Mouse (Mus musculus) activated CD4-positive, CD25-positive, alpha-beta regulatory T cell, adult 4 months (primary cell): ENCODE measurements around the gene Ino80d. TPM values are rescaled to one million over a fixed set of nuclear protein-coding genes. Genes with fewer than 3 reads are reported as not detected.

Experiments
- ATAC-seq: one replicate; pipeline ENCODE4 v1.8.0; 2017
- polyA plus RNA-seq, 2 experiments: library from polyadenylated mRNA; unstranded; fragments of 100-300 nt; shearing (Covaris generic); gene quantifications; one replicate each; pipeline ENCODE4 v1.2.1; 2017

The Ino80d gene
- polyA plus RNA-seq, 2 experiments from 2014 or later, result 20.9 to 23.0 TPM

- ATAC-seq, result no peak
These were observed 11.6 kb downstream of the Ino80d start for GRCm38 (mm10) chr1:63102758-63103451.

- no peak for ATAC-seq
These were observed 14.3 kb downstream of the Ino80d start for GRCm38 (mm10) chr1:63100196-63100595.

- no peak for ATAC-seq
These were observed 15.6 kb downstream of the Ino80d start for GRCm38 (mm10) chr1:63098831-63099230.

- ATAC-seq, result no peak
These were observed 18.4 kb downstream of the Ino80d start for GRCm38 (mm10) chr1:63096071-63096470.

- no peak for ATAC-seq
These were observed 24.7 kb downstream of the Ino80d start for GRCm38 (mm10) chr1:63089795-63090194.

GRCm38 (mm10) chr1:63088614-63089013, 25.9 kb downstream of the Ino80d start:
- ATAC-seq, result no peak

- no peak for ATAC-seq
These were observed 34.2 kb downstream of the Ino80d start for GRCm38 (mm10) chr1:63080277-63080676.

- ATAC-seq, result no peak
These were observed 38.1 kb downstream of the Ino80d start for GRCm38 (mm10) chr1:63076383-63076782.

GRCm38 (mm10) chr1:63071379-63071778, 43.1 kb downstream of the Ino80d start:
- ATAC-seq, result no peak

GRCm38 (mm10) chr1:63058361-63058760, 56.1 kb downstream of the Ino80d start:
- ATAC-seq, result no peak

- ATAC-seq, result no peak
These were observed 56.6 kb downstream of the Ino80d start for GRCm38 (mm10) chr1:63057849-63058248.

GRCm38 (mm10) chr1:63057318-63057717, 57.1 kb downstream of the Ino80d start:
- no peak for ATAC-seq

- ATAC-seq, result no peak
These were observed 59.1 kb downstream of the Ino80d start for GRCm38 (mm10) chr1:63055386-63055785.

- ATAC-seq, result no peak
These were observed 63.6 kb downstream of the Ino80d start for GRCm38 (mm10) chr1:63050866-63051265.

GRCm38 (mm10) chr1:63049977-63050376, 64.5 kb downstream of the Ino80d start:
- no peak for ATAC-seq

- no peak for ATAC-seq
These were observed 66.5 kb downstream of the Ino80d start for GRCm38 (mm10) chr1:63047983-63048382.

GRCm38 (mm10) chr1:63032929-63033328, 81.5 kb downstream of the Ino80d start:
- no peak for ATAC-seq

GRCm38 (mm10) chr1:63019916-63020315, 94.6 kb downstream of the Ino80d start:
- no peak for ATAC-seq

GRCm38 (mm10) chr1:63005013-63005646, 109.3 kb downstream of the Ino80d start:
- no peak for ATAC-seq

GRCm38 (mm10) chr1:63001874-63002273, 112.6 kb downstream of the Ino80d start:
- ATAC-seq, result peak; percentile 36

GRCm38 (mm10) chr1:62993348-62993747, 121.1 kb downstream of the Ino80d start:
- no peak for ATAC-seq

- no peak for ATAC-seq
These were observed 121.8 kb downstream of the Ino80d start for GRCm38 (mm10) chr1:62992648-62993047.

GRCm38 (mm10) chr1:62991021-62991420, 123.4 kb downstream of the Ino80d start:
- no peak for ATAC-seq

GRCm38 (mm10) chr1:62987561-62987960, 126.9 kb downstream of the Ino80d start:
- no peak for ATAC-seq
